Mouse (Mus musculus) 416B (cell line): ENCODE data around the gene Gm47959.
A peak's percentile ranks its signal among the peaks of the same experiment; 100 is the strongest.

Source experiments
- DNase-seq: peaks from one replicate; pipeline ENCODE4 v3.0.0; 2011; ENCODE audit warnings: low read depth

The Gm47959 gene

DNA sequence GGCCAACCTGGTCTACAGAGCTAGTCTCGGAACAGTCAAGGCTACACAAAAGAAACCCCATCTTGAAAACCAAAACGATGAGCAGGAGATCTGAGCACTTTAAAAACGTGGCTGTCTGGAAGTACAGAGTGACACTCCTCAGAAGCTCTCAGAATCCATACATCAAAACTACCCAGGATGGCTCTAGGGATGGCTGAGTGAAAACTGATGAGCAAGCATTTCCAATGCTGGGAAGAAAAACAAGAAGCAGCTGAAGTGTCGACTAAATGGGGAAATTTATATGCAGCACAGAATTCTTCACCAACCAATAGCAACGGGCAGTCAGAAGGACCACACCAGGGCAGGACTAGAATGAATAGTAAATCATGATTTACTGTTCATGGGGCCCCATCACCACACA lies 34.2 kb downstream of the Gm47959 start:
- no peak for DNase-seq

- no peak for DNase-seq
Observed at GRCm38 (mm10) chr1:83036892-83037667, 36.7 kb downstream of the Gm47959 start.

- DNase-seq, result no peak
Observed at GRCm38 (mm10) chr1:83038109-83038672, 37.8 kb downstream of the Gm47959 start, which contains the start of gene Slc19a3. Slc19a3 (minus strand) TSS chr1:83038448.

- no peak for DNase-seq
Observed at GRCm38 (mm10) chr1:83039080-83039479, 38.7 kb downstream of the Gm47959 start.

DNA sequence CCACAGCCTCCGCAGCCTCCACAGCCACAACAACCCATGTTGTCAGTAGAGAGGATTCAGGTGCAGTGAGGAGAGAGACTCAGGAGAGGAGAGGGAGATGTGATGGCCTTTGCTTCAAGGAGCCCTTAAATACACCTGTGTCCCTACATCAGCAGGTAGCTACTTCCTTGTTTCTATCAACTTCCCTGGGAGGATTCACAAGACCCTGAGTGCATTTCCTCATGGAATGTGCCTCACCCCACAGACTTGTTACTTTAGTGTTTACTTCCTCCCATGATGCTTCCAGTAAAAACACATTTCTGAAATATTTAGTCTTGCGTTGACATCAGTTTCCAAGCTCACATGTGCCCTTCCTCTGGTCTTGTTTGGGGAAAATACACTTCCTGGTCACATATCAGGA lies 42.0 kb downstream of the Gm47959 start, which contains the start of gene Krtap28-10:
TSS of gene Krtap28-10 (minus strand) at position 101 of the 400 bp plus-strand sequence.
- no peak for DNase-seq

GRCm38 (mm10) chr1:83044882-83045427 lies 44.6 kb downstream of the Gm47959 start, which contains the start of gene Gm47969:
Gm47969 (plus strand) TSS chr1:83044932.
- peak; percentile 38 for DNase-seq
